Mouse (Mus musculus): ENCODE measurements around the gene Lgals8. TPM values are rescaled to one million over a fixed set of nuclear protein-coding genes. Genes with fewer than 3 reads are reported as not detected.
"Not testable (repeated sequence)": the region's sequence is repeated elsewhere in the genome, so short reads cannot be mapped to it uniquely, and the experiment has no call there.

The Lgals8 gene
- polyA plus RNA-seq, 1 experiment from 2014 or later, result 14.6 TPM

DNA sequence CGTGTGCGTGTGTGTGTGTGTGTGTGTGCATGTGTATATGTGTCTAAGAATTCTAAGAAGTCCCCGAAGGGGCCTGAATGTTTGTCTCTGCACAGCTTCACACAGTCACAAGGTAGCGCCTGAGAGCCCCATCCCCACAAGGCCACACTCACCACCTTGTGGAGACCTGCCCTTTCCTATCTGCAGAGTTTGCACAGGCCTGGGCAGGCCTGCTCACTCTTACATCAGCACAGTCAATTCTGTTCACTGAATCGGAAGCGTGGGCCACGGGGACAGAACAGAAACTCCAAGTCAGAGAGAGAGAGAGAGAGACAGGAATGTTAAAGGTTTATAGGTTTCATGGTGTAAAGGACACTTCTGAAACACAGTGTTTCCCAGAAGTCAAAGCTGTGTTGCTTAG is 20.9 kb upstream of the Lgals8 start:
- no peaks in the 10 kb centered on the region for H3K9me3 ChIP-seq (replicated peaks)
- no peak overlapping the region for H3K4me3 ChIP-seq
- ATAC-seq (replicated peaks; ENCODE audit: insufficient number of reproducible peaks, insufficient read depth, low FRiP score, low read depth), result no peak; the same call in 1 of the 2 replicates
- 77% methylated on average over 7 of the region's 7 CpGs for WGBS
- no peaks in the 10 kb centered on the region for H3K4me1 ChIP-seq (replicated peaks)
- H3K4me2 ChIP-seq, result no peak overlapping the region
- H3K27ac ChIP-seq, result no peak overlapping the region
- H3K27me3 ChIP-seq, result no peaks in the 10 kb centered on the region
- no peak overlapping the region for H3K9ac ChIP-seq
- H3K36me3 ChIP-seq, result no peaks in the 10 kb centered on the region

GRCm38 (mm10) chr13:12485197-12485596 is 20.5 kb upstream of the Lgals8 start:
- 57% methylated on average over 2 of the region's 2 CpGs for WGBS
- no peak overlapping the region for H3K9ac ChIP-seq
- no peak for ATAC-seq (replicated peaks; ENCODE audit: insufficient number of reproducible peaks, insufficient read depth, low FRiP score, low read depth)
- H3K4me3 ChIP-seq, result no peak overlapping the region
- H3K9me3 ChIP-seq (replicated peaks), result no peaks in the 10 kb centered on the region
- no peak overlapping the region for H3K4me2 ChIP-seq
- H3K27ac ChIP-seq, result no peak overlapping the region
- no peaks in the 10 kb centered on the region for H3K4me1 ChIP-seq (replicated peaks)
- H3K27me3 ChIP-seq, result no peaks in the 10 kb centered on the region
- H3K36me3 ChIP-seq, result no peaks in the 10 kb centered on the region

DNA sequence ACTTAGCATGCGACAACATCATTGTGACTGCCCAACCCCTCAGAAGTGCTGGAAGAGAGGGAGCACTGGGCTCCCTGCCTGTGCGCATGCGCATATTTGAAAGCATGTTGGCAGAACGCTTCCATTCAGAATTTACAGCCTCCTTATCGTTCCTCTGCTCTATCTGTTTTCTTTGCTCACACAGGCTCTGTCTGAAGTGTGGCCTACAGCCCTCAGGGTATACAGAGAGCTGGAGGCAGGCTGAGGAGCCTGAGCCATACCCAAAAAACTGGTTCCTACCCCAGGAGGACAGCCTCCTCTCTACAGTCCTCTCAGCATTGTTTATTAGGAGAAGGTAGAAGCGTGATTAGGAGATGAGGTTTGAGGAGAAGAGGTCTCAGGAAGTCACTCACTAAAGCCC is 15.1 kb upstream of the Lgals8 start:
- ATAC-seq (replicated peaks; ENCODE audit: insufficient number of reproducible peaks, insufficient read depth, low FRiP score, low read depth), result no peak
- H3K4me1 ChIP-seq (replicated peaks), result no peaks in the 10 kb centered on the region
- 62% methylated on average over 6 of the region's 6 CpGs for WGBS

GRCm38 (mm10) chr13:12478301-12478700 is 13.6 kb upstream of the Lgals8 start:
- Histone ChIP-seq H3K27ac (no peak overlapping the region), H3K9ac (no peak overlapping the region), H3K36me3 (no peaks in the 10 kb centered on the region), H3K4me1 (replicated peaks) (no peaks in the 10 kb centered on the region), H3K4me2 (no peak overlapping the region), H3K9me3 (replicated peaks) (no peaks in the 10 kb centered on the region), H3K27me3 (no peaks in the 10 kb centered on the region), H3K4me3 (no peak overlapping the region)
- no peak for ATAC-seq (replicated peaks; ENCODE audit: insufficient number of reproducible peaks, insufficient read depth, low FRiP score, low read depth)
- WGBS, result 81% methylated on average over 15 of the region's 15 CpGs

More for the DNA sequence above, 15.1 kb upstream of the Lgals8 start:
- no peak overlapping the region for H3K4me3 ChIP-seq
- no peak overlapping the region for H3K27ac ChIP-seq
- no peak overlapping the region for H3K9ac ChIP-seq
- H3K36me3 ChIP-seq, result no peaks in the 10 kb centered on the region
- no peaks in the 10 kb centered on the region for H3K9me3 ChIP-seq (replicated peaks)
- H3K4me2 ChIP-seq, result no peak overlapping the region
- no peaks in the 10 kb centered on the region for H3K27me3 ChIP-seq

DNA sequence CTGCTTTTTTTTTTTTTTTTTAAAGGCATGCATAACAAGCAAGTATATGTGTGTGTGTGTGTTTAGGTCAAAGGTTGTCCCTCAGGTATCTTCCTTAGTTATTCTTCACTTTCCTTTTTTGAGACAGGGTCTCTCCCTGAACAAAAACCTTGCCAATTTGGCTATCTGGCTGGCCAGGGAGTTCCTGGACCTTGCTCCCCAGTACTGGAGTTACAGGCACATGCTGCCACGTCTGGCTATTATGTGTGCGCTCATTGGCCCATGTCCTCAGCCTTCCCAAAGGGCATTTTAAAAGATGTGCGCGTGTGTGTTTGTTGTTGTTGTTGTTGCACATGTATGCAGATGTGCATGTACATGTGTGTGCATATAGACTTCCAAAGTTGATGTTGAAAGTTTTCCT is 12.1 kb upstream of the Lgals8 start:
- H3K9ac ChIP-seq, result no peak overlapping the region
- H3K36me3 ChIP-seq, result no peaks in the 10 kb centered on the region
- H3K9me3 ChIP-seq (replicated peaks), result no peaks in the 10 kb centered on the region
- no peaks in the 10 kb centered on the region for H3K27me3 ChIP-seq
- H3K27ac ChIP-seq, result no peak overlapping the region
- no peaks in the 10 kb centered on the region for H3K4me1 ChIP-seq (replicated peaks)
- H3K4me2 ChIP-seq, result no peak overlapping the region
- H3K4me3 ChIP-seq, result no peak overlapping the region
- 90% methylated on average over 4 of the region's 4 CpGs for WGBS
- ATAC-seq (replicated peaks; ENCODE audit: insufficient number of reproducible peaks, insufficient read depth, low FRiP score, low read depth), result no peak

- ATAC-seq (replicated peaks; ENCODE audit: insufficient number of reproducible peaks, insufficient read depth, low FRiP score, low read depth), result no peak
- Histone ChIP-seq H3K9ac (no peak overlapping the region), H3K36me3 (no peaks in the 10 kb centered on the region), H3K4me1 (replicated peaks) (no peaks in the 10 kb centered on the region), H3K27me3 (no peaks in the 10 kb centered on the region), H3K4me3 (no peak overlapping the region), H3K4me2 (no peak overlapping the region), H3K9me3 (replicated peaks) (no peaks in the 10 kb centered on the region), H3K27ac (no peak overlapping the region)
- 71% methylated on average over 6 of the region's 6 CpGs for WGBS
Observed at GRCm38 (mm10) chr13:12475239-12475638, 10.5 kb upstream of the Lgals8 start.

- Histone ChIP-seq H3K4me1 (replicated peaks) (no peaks in the 10 kb centered on the region), H3K9me3 (replicated peaks) (no peaks in the 10 kb centered on the region), H3K4me3 (no peak overlapping the region), H3K4me2 (no peak overlapping the region), H3K27ac (no peak overlapping the region), H3K36me3 (no peaks in the 10 kb centered on the region), H3K27me3 (no peaks in the 10 kb centered on the region), H3K9ac (no peak overlapping the region)
- 33% methylated on average over 8 of the region's 8 CpGs for WGBS
- ATAC-seq (replicated peaks; ENCODE audit: insufficient number of reproducible peaks, insufficient read depth, low FRiP score, low read depth), result no peak
Observed at GRCm38 (mm10) chr13:12473724-12474378, 9.1 kb upstream of the Lgals8 start.

DNA sequence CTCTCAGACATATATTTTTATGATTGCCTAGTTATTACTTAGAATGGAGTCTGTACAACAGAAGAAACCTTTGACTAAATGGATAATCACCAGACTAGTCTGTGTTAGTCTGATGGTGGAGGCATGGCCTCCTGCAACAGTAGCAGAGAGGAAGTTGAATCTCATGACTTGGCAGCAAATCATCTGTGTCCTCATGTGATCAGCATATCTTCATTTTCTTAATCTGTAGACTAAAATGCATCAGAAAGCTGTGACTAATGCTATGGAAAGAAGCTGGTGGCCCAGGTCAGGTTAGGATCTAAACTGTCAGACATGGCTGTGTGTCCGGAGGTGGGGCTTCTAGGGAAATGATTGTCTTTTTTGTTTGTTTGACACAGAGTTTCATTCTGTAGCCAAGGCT is 3.7 kb upstream of the Lgals8 start:
- WGBS, result 87% methylated on average over 1 of the region's 1 CpGs
- Histone ChIP-seq H3K9me3 (replicated peaks) (no peaks in the 10 kb centered on the region), H3K27ac (no peak overlapping the region), H3K36me3 (no peaks in the 10 kb centered on the region), H3K4me1 (replicated peaks) (no peaks in the 10 kb centered on the region), H3K4me3 (no peak overlapping the region), H3K9ac (no peak overlapping the region), H3K27me3 (no peaks in the 10 kb centered on the region), H3K4me2 (no peak overlapping the region)
- no peak for ATAC-seq (replicated peaks; ENCODE audit: insufficient number of reproducible peaks, insufficient read depth, low FRiP score, low read depth)

DNA sequence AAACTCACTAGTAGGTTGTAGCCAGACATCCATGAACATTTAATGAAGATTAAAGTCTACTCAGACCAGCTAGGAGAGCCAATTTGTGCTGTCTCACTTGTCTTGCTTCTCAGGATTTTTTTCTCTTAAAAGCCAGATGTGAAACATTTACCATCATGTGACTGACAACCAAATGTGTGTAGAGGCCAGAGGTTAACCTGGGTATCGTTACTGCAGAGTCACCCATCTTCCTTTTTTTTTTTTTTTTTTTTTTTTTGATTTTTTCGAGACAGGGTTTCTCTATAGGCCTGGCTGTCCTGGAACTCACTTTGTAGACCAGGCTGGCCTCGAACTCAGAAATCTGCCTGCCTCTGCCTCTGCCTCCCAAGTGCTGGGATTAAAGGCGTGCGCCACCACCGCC is 585 bp downstream of the Lgals8 start:
- H3K4me1 ChIP-seq (replicated peaks); H3K36me3 ChIP-seq; ATAC-seq (replicated peaks; ENCODE audit: insufficient number of reproducible peaks, insufficient read depth, low FRiP score, low read depth); H3K4me2 ChIP-seq; H3K4me3 ChIP-seq; H3K27ac ChIP-seq; H3K9ac ChIP-seq; H3K9me3 ChIP-seq (replicated peaks); H3K27me3 ChIP-seq: not testable (repeated sequence)
- WGBS, result 86% methylated on average over 6 of the region's 6 CpGs

GRCm38 (mm10) chr13:12462623-12463022 is 2.1 kb downstream of the Lgals8 start:
- 65% methylated on average over 4 of the region's 4 CpGs for WGBS
- no peak overlapping the region for H3K9ac ChIP-seq
- peaks cover 7% of the 10 kb centered on the region; the same call in 1 of the 2 replicates for H3K36me3 ChIP-seq
- H3K4me2 ChIP-seq, result no peak overlapping the region
- H3K27me3 ChIP-seq, result no peaks in the 10 kb centered on the region
- no peak for ATAC-seq (replicated peaks; ENCODE audit: insufficient number of reproducible peaks, insufficient read depth, low FRiP score, low read depth)
- H3K27ac ChIP-seq, result no peak overlapping the region
- H3K4me3 ChIP-seq, result no peak overlapping the region
- no peaks in the 10 kb centered on the region for H3K9me3 ChIP-seq (replicated peaks)
- H3K4me1 ChIP-seq (replicated peaks), result peaks cover 9% of the 10 kb centered on the region

DNA sequence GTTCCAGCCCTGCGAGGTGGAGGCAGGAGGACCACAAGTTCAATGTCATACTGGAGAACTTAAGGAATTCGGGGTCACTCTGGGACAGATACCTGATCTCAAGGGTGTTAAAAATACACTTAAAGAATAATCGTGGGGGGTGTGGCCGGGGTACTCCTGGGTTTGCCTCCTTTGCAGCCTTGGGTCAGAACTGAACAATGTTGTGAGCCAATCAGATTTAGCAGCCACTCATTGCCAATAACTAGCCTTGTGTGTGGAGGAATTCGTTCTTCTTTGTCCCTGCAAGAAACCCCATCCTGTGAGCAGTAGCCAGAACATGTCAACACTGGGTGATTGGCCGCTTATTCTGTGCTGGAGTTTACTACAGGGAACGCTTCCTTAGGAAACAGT is 3.0 kb downstream of the Lgals8 start:
- Histone ChIP-seq H3K4me1 (replicated peaks) (peaks cover 9% of the 10 kb centered on the region), H3K9me3 (replicated peaks) (no peaks in the 10 kb centered on the region), H3K27ac (peak overlapping the region; percentile 71), H3K4me2 (peak overlapping the region; percentile 72), H3K27me3 (no peaks in the 10 kb centered on the region), H3K36me3 (peaks cover 7% of the 10 kb centered on the region; the same call in 1 of the 2 replicates), H3K4me3 (peak overlapping the region; percentile 73), H3K9ac (peak overlapping the region; percentile 74)
- no peak; the same call in 1 of the 2 replicates for ATAC-seq (replicated peaks; ENCODE audit: insufficient number of reproducible peaks, insufficient read depth, low FRiP score, low read depth)
- WGBS, result 4% methylated on average over 7 of the region's 7 CpGs

All from heart, embryonic 15.5 days (tissue).